Mouse (Mus musculus) layer of hippocampus, adult 2 months (tissue): ENCODE results near the gene Cyp2d34. TPM values are rescaled to one million over a fixed set of nuclear protein-coding genes. Genes with fewer than 3 reads are reported as not detected.

ENCODE experiments used
- DNase-seq, 2 experiments: peaks; one replicate each; pipeline ENCODE4 v3.0.0; 2022; ENCODE audit warnings: low spot score in 2 of 2
- H3K27ac ChIP-seq: fragments of 200-600 bp; 2 replicates; pipeline ENCODE4 v1.8.1; 2022
- H3K4me3 ChIP-seq: fragments of 200-600 bp; 2 replicates; pipeline ENCODE4 v1.8.1; 2022; ENCODE audit warnings: mild to moderate bottlenecking
- CTCF ChIP-seq: fragments of 200-600 bp; conservative IDR thresholded peaks from 2 replicates; pipeline ENCODE4 v1.8.1; 2022; ENCODE audit warnings: antibody characterized with exemption, mild to moderate bottlenecking, moderate library complexity
- microRNA-seq, 2 experiments: library from miRNA; unstranded; fragments of <30 nt; microRNA quantifications; one replicate each; pipeline ENCODE4 v1.2.0; 2021
- total RNA-seq, 2 experiments: library from RNA; stranded (reverse); gene quantifications; 2 replicates each; pipeline ENCODE4 v1.2.3; 2021

Cyp2d34 gene
- total RNA-seq, 2 experiments from 2014 or later: not detected

GRCm38 (mm10) chr15:82572856-82573255 lies 47.9 kb downstream of the Cyp2d34 start:
- TF ChIP-seq CTCF: no peak
- no peak overlapping the region for H3K27ac ChIP-seq
- DNase-seq: no peak
- no peak overlapping the region for H3K4me3 ChIP-seq

Small RNA genes within 50 kb of the gene (microRNA-seq; reads per million reads assigned to microRNA genes)
- 0 reads per million in 2 experiments for gene Gm27463
- gene Gm27742: 0 reads per million in 2 experiments

Other genes starting within 250 kb of the Cyp2d34 start
- gene Cyp2d22, start 240.7 kb downstream of the Cyp2d34 start, total RNA-seq: 10 to 100 TPM; 43.0 to 53.8 TPM
- gene Cyp2d11, start 226.9 kb downstream of the Cyp2d34 start, total RNA-seq: under 1 TPM in 1 of 2 experiments, not detected in 1; 0.23 TPM
- under 1 TPM in 1 of 2 experiments, not detected in 1; 0.32 TPM for gene Cyp2d10, start 213.8 kb downstream of the Cyp2d34 start, total RNA-seq
- not detected for gene Cyp2d9, start 187.5 kb downstream of the Cyp2d34 start, total RNA-seq
- gene Cyp2d12, start 65.9 kb downstream of the Cyp2d34 start, total RNA-seq: not detected
- not detected for gene Cyp2d40, start 143.2 kb upstream of the Cyp2d34 start, total RNA-seq
- gene Cyp2d26, start 173.3 kb upstream of the Cyp2d34 start, total RNA-seq: not detected